Mouse (Mus musculus): ENCODE measurements at regions not wholly inside any gene's neighbourhood (a gene's known extent, or its start where the extent isn't known, plus 50 kb on each side); places are given as distances from the start of the nearest gene placed in this dataset.
A peak's percentile ranks its signal among the peaks of the same experiment; 100 is the strongest.

DNA sequence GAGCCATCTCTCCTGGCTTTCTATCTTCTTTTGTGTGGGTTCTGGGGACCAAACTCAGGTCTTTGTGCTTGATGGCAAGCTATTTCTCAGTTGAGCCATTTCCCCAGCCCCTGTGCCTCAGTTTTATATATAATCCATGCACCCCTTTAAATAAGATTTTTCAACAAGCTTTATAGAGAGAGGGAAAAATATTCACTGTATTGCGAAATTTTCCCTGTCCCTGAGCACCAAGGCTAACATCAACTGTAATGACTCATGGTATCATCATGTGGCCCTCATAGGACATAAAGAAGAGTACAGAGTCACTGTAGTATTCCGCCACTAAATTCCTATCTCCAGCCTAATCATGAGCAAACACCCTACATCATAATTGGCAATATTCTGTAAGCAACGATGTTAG lies 142.4 kb upstream of the Dock1 start:
- no peak for DNase-seq (ENCODE audit: low spot score in 2 of 2)

DNA sequence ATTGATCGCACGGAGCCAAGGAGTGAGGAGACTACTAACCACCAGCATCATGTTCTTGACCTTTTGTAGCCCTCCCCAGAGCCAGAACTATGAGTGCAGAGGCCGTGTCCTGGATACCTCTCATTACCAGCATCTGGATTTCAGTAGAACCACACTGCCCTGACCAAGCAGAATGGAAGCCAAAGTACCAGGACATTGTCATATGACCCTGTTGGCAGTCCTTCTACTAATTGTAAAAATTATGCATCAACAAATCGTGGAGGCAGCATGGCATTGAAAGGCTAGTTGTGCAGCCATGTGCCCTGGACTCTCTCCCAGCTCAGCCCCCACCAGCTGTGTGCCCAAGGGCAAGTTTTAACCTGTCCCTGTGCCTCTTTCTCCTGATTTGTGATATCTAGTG lies 135.6 kb upstream of the Dock1 start:
- DNase-seq (ENCODE audit: low spot score in 2 of 2): no peak

DNA sequence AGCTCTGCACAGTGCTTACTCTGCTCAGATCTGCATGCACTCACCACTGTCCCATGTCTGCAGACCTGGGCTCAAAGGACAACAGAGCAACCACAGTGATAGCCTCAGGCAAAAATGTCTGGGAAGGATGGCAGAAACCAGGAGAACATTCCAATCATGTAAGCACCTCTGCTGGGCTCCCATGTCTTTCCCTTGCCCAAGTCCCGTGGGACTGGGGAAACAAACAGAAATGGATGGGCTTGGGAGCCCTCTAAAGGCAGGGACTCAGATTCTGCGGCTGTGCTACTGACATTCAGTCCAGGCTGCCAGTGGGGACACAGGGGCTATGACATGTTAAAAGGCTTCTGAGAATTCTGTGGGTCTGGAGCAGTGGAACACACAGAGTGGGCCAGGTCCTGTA lies 128.8 kb upstream of the Dock1 start:
- DNase-seq (ENCODE audit: low spot score in 2 of 2): no peak

DNA sequence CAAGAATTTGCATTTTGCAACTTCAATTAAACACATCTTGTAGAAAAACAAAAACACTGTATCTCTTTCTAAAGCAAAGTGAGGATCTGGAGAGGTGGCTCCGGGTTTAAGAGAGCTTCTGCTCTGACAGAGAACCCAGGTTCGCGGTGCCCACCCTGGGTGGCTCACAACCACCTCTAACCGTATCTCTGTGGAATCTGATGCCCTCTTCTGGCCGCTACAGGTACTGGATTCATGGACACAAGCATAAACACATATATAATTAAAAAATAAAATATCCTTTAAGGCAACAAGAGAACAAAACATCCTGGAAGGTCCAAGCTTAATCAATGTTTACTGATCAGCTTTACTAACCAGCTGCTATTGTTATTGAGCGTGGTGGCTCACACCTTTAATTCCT lies 124.3 kb upstream of the Dock1 start:
- DNase-seq (ENCODE audit: low spot score in 2 of 2): no peak

DNA sequence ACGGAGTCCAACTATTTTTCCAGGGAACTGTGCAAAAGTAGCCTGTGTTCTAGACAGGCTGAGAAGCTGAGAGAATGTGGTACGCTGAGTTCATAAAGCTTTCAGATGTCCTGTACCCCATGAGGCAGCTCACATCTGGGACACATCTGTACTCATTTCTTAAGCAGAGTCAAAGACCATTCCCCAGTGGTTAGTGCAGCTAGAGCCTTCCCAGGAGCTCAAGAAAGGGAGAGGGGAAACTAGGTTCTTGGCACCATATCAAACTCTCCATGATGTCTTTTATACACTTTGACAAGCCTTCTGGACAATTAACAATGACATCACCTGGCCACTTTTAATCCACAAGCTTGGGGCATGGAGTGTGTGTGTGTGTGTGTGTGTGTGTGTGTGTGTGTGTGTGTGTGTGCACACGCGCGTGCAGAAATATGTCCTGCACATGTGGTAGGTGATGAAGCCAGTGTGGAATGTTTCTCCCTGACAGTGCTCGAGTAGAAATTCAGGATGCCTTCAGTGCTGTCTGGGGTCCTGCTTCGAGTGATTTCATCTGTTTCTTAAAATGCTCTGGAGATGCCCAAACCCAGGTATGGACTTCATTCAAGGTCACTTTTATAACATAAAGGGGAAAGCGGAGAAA lies 121.1 kb upstream of the Dock1 start:
- no peak for DNase-seq (ENCODE audit: low spot score in 2 of 2)

DNA sequence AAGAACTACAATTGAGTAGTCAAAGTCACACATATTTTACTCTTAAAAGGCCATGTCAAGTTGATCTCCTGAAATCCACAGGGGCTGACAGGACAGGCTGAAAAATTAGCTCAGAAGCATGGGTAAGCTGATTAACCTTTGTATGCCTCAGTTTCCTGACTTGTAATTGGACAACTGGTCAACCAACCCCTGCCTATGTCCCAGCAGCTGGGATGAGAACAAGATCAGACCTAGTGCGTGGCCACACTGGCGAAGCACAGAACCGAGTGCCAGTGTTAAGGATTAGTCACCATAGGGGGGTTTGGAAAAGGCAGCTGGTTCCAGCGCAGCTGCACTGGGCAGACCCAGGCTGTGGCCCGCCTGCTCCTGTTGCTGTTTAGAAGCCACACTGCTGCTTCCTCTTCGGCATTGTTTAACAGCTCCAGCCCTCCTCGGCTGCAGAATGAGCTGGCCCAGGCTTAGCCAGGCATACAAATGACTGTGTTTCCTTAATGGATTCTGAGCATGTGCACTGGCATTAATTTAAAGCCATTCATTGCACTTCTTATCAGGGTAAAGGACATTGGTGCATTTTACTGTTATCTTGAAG lies 120.1 kb upstream of the Dock1 start:
- DNase-seq (ENCODE audit: low spot score in 2 of 2): peak; percentile 34 to 50

DNA sequence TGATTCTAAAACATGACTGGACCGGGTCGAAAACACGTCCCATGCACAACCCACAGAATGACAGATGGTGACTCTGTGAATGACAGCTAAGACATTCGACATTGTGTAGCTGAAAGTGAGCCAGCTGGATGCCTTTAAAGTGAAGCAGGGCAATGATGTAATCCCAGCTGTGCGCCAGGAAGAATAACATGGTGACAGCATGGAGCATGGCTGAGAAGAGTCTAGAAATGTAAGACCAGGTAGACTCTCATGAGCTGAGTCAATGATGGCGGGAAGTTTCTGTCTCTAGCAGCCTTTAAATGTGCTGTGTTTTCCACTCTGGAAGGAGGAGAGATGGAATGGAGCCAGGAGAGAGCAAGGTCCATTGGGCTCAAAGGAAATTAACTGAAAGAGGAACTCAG lies 118.4 kb upstream of the Dock1 start:
- peak; percentile 28 to 33 for DNase-seq (ENCODE audit: low spot score in 2 of 2)

DNA sequence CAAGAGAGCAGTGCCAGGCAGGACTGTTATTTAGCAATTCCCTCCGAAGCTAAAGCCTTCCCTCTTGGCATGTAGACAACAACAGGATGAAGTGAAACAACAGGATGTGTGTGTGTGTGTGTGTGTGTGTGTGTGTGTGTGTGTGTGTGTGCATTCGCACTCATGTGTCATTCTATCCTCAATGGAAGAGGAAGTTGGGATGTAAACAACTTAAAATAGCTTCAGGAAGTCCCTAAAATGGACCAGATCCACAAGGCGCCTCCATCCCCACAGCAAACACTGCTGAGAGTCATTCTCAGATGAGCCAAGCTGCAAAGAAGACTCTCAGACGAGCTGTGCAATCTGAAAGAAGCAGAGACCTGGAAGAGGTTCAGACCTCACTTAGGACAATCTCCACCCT lies 114.4 kb upstream of the Dock1 start:
- no peak for DNase-seq (ENCODE audit: low spot score in 2 of 2)

DNA sequence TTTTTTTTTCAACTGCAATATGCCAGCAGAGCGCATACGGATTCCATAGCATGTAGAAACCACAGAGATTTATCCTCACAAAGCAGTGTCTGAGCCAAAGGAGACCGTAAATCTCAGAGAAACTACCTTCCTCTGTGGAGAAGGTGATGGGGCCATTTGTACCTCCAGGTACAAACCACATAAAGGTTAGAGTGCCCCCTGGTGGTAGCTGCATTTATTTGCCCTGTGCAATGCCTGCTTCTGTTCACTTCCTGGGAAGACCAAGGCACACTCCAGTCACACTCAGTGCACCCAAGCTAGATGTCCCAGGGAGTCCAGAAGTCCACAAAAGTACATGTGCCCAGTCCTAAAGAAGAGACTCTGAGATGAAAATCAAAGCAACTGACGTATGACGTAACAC lies 104.1 kb upstream of the Dock1 start:
- DNase-seq (ENCODE audit: low spot score in 2 of 2): peak; percentile 71 to 78

DNA sequence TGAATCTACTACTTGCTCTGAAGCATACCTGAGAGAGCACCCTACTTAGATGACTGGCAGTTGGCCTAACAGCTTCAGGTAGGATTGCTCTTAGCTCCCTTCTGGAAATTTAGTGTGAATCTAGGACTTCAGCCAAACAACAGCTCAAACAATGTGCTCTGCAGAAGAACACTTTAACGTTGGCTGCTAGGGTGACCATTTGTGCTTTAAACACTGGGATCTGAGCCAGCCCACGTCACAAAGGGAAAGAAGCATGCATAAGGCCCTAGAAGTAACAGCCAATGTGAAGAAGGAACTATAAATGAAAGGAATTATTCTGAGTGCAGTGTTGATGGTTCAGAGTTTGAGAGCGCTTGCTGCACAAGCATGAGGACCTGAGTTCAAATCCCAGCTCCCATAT lies 101.2 kb upstream of the Dock1 start:
- no peak for DNase-seq (ENCODE audit: low spot score in 2 of 2)

DNA sequence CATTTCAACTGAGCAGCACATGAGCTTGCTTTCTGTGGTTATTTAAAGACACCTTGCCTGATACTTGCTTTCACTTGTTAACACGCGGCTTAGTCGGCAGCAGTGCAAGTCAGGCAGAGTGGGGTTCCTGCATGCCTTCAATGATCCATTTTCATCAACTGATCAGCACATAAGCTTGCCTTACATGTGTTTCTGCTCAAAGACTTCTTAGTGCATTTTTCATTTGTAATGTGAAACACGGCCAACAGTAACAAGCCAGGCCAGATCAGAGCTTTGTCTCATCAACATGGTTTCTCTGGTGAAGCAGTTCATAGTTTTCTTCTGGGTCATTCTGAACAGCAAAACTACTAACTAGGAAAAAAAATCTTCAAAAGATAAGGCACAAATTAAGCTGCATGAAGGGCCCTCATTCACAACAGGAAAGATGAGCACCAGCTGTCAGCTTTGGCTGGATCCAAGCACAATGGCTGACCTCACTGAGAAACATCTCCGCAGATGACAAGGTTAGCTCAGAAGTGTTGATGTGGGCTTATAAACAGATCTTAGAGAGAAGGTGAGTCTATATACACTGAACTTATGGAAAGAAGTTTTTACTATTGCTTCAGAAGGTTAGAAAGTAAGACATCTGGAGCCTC lies 100.2 kb upstream of the Dock1 start:
- DNase-seq (ENCODE audit: low spot score in 2 of 2): no peak

DNA sequence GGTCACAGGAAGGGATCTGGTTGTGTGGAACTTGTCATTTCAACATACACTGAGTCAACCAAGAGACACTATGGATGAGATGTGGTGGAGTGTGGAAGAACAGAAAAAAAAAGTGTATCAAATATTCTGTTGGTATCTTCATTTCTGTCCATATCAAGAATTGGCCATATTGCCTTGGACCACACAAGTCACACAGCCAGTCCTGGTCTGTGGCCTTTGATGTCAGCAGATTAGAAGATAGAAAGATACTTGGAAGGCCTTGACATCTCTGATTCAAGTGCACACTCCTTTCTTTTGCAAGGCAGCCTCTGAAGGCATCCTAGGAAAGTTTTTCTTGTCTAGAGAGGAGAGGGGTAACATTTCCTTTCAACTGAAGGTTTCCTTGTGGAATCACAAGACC lies 88.7 kb upstream of the Dock1 start:
- no peak for DNase-seq (ENCODE audit: low spot score in 2 of 2)

DNA sequence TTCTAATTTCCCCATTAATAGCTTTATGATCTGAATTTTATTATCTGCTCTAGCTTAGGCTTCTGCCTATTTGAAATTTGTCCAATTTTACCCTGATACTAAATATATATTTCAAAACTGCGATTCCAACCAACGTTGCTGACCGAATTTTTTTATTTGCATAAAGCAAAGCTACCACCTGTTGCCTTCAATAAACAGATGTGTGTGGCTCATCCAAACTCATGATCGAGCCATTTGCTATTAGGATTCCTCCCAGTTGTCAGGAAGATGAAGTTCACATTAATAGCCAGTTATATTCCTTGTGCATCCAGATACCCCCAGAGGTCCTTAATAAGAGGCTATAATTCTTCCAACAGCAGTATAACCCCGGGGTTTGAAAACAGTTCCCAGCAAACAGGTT lies 85.0 kb upstream of the Dock1 start:
- no peak for DNase-seq (ENCODE audit: low spot score in 2 of 2)

DNA sequence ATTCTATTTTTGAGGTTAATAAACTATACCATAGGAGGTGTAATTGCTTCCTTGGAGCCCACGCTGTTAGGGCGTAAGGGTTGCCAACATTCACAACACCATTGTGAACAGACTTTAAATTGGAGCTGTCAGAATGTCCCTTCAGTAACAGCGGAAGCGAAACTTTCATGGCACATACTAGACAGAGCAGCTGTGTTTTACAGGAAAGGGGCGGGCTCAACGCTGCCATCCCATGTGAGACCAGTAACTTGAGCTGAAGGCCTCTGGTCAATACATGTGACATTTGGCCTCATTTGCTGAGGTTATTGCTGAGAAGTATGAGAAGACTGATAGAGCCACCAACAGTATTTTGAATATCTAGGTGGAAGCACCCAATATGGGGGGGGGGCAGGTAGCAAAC lies 83.5 kb upstream of the Dock1 start:
- no peak for DNase-seq (ENCODE audit: low spot score in 2 of 2)

DNA sequence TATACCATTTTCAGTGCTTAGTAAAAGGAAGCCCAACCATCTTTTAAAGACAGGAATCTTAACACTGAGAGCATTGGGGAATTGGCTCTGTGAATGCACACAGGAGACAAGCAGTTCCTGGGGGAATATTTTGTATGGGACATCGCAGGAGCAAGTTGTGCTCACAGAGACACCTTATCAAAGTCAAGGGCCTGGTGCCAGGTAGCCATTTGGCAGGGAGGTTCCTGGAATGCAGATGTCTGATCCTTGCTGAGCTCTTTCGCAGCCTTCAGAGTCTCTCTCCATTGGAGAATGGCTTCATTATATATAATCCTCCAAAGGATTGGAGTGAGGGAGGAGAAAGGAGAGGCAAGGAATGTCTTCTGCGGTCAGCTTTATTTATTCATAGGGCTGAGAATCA lies 62.6 kb upstream of the Dock1 start:
- no peak for DNase-seq (ENCODE audit: low spot score in 2 of 2)

DNA sequence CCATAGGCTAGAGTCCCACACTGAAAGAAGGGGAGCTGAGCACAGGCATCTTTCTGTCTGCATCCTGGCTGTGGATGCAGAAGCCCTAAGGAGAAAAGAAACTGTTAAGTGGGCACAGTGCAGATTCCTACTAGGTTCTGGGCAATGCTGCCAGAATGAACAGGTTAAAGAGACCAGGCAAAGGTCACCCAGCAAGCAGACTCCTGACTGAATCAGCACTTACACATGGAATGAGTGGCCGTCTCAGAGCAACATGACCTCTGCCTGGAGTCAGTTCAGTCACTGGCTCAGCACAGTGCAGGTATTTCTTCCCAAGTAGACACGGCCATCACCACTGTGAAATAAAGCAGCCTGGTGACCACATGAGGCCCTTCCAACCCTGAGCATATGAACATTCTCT lies 60.3 kb upstream of the Dock1 start:
- no peak for DNase-seq (ENCODE audit: low spot score in 2 of 2)

DNA sequence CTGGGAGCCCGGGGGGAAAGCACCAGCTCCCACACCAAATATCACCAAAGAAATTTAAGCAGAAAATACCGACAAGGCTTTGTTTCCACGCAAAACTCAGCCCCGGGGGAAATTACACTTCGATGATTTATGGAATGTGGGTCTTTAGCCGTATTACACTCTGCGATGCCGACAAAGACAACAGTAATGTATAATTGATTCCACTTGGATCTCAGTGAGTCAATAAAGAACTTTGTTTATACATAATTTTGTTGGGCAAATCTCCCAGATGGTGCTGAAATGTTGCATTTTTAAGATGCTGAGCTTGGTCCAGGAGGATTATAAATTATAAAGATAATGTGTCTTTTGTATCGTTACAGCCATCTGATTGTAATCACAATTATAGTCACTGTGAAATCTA lies 59.1 kb upstream of the Dock1 start:
- no peak for DNase-seq (ENCODE audit: low spot score in 2 of 2)

DNA sequence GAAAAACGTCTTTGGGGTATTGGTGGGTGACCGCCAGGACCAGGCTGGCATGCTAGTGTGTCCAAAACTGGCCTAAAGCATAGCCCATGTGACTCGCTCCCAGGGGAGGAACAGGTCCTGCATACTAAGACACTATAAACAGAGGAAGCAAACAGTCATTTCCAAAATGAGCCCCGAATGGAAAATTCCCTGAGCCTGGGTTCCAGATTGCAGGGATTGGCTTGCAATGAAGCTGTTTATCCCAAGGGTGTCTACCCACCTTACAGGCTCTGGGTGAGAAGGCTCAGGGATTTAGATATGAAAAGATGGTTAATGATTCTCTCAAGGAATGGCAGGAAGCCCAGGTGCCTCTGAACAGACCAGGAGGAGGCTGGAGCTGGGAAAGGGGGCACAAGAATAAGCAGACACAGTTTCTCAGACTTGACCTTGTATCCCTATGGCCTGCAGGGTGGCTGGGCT lies 58.2 kb upstream of the Dock1 start:
- DNase-seq (ENCODE audit: low spot score in 2 of 2): peak; percentile 32 to 52

DNA sequence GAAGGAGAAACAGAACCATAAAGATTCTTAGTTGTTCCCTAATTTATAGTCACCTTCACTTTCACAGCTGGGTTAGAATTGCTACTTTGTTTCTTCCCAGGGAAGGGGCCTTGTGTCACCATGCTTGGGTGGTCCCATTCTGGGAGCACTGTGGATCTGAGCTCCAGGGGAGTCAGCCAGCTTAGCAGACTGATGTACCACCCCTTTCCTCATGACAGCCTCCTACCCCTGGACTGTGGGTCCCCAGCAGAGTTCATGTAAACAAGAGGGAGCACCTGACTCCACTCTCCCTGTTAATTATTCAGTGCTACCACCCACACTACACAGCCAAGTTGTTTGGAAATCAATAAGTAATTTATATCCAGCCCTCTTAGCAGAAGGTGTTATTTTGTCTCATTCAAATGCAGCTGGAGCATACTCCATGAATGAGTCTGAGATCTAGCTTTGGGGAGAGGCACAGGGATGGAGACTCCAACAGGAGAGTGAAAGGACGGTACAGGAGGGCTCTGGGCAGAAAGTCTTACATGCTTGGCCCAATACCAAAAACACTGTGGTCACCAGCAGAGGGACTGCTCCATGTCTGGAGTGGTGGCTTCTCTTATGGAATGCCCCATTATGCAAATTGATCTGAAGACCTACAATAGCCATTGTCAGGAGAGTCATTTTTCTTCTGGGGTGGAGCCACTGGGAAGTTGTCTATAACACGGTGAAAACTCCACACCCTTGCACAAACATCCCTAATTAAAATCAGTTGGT lies 51.1 kb upstream of the Dock1 start:
- no peak for DNase-seq (ENCODE audit: low spot score in 2 of 2)

DNA sequence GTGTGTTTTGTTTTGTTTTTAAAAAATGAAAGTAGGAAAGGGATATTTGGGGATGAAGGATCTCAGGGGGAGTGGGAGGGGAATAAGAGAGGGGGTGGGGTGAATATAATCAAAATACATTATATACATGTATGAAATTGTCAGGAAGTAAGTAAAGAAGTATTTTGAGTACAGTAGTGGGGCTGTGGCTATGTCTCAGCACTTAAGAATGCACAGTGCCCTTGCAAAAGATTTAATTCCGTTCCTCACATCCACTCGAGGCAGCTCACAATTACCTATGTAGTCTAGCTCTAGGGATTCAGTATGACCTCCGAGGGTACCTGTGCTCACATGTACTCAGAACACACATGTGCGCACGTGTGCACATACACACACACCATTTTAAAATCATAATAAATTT lies 50.4 kb upstream of the Dock1 start:
- DNase-seq (ENCODE audit: low spot score in 2 of 2): no peak
